Mouse (Mus musculus): ENCODE results near the gene Ptpn22. TPM values are rescaled to one million over a fixed set of nuclear protein-coding genes. Genes with fewer than 3 reads are reported as not detected.

The Ptpn22 gene
- polyA plus RNA-seq, 1 experiment from 2014 or later = 0.28 TPM

Other genes starting within 250 kb of the Ptpn22 start
- not detected in 2 replicates for gene Atg4a-ps, start 213.7 kb upstream of the Ptpn22 start, polyA plus RNA-seq (2016; fragmentation: Nextera tagmentation; extraction: Ambion mirVana)
- 10.4 and 18.0 TPM in 2 replicates for gene Olfml3, start 121.8 kb upstream of the Ptpn22 start, polyA plus RNA-seq (2016; fragmentation: Nextera tagmentation; extraction: Ambion mirVana)
- gene Gm10964, start 120.4 kb upstream of the Ptpn22 start, polyA plus RNA-seq (2016; fragmentation: Nextera tagmentation; extraction: Ambion mirVana) = not detected in 2 replicates
- 8.7 and 10.6 TPM in 2 replicates for gene Hipk1, start 68.2 kb upstream of the Ptpn22 start, polyA plus RNA-seq (2016; fragmentation: Nextera tagmentation; extraction: Ambion mirVana)
- 37.9 and 42.1 TPM in 2 replicates for gene Dclre1b, start 50.4 kb upstream of the Ptpn22 start, polyA plus RNA-seq (2016; fragmentation: Nextera tagmentation; extraction: Ambion mirVana)
- 21.4 and 23.6 TPM in 2 replicates for gene Ap4b1, start 50.3 kb upstream of the Ptpn22 start, polyA plus RNA-seq (2016; fragmentation: Nextera tagmentation; extraction: Ambion mirVana)
- 0.18 and 0.26 TPM in 2 replicates for gene Gm43064, start 50.2 kb upstream of the Ptpn22 start, polyA plus RNA-seq (2016; fragmentation: Nextera tagmentation; extraction: Ambion mirVana)
- gene Bcl2l15, start 27.2 kb upstream of the Ptpn22 start, polyA plus RNA-seq (2016; fragmentation: Nextera tagmentation; extraction: Ambion mirVana) = 0.11 and 0.15 TPM in 2 replicates
- gene Rsbn1, start 54.3 kb downstream of the Ptpn22 start, polyA plus RNA-seq (2016; fragmentation: Nextera tagmentation; extraction: Ambion mirVana) = 12.6 and 15.1 TPM in 2 replicates
- 28.7 and 33.3 TPM in 2 replicates for gene Phtf1, start 108.3 kb downstream of the Ptpn22 start, polyA plus RNA-seq (2016; fragmentation: Nextera tagmentation; extraction: Ambion mirVana)